Mouse (Mus musculus) right cerebral cortex, postnatal 10 days (tissue): Measurements from ENCODE around the gene Tbrg4.
A peak's percentile ranks its signal among the peaks of the same experiment; 100 is the strongest.

Experiments
- DNase-seq, 2 experiments: peaks; one replicate each; pipeline ENCODE4 v3.0.0; 2021; ENCODE audit warnings: low spot score in 2 of 2

The Tbrg4 gene

GRCm38 (mm10) chr11:6590933-6591675 lies 34.8 kb downstream of the Tbrg4 start:
- no peak for DNase-seq

- DNase-seq, result no peak
Measured at GRCm38 (mm10) chr11:6589838-6590237, 36.0 kb downstream of the Tbrg4 start.

GRCm38 (mm10) chr11:6588295-6588694 lies 37.6 kb downstream of the Tbrg4 start:
- no peak for DNase-seq

- DNase-seq, result no peak
Measured at GRCm38 (mm10) chr11:6587249-6587940, 38.5 kb downstream of the Tbrg4 start.

- DNase-seq, result no peak
Measured at GRCm38 (mm10) chr11:6586660-6587059, 39.2 kb downstream of the Tbrg4 start.

- no peak for DNase-seq
Measured at GRCm38 (mm10) chr11:6585748-6586147, 40.1 kb downstream of the Tbrg4 start.

GRCm38 (mm10) chr11:6581560-6581959 lies 44.3 kb downstream of the Tbrg4 start:
- DNase-seq, result no peak

- no peak for DNase-seq
Measured at GRCm38 (mm10) chr11:6580065-6580750, 45.7 kb downstream of the Tbrg4 start.

- no peak for DNase-seq
Measured at GRCm38 (mm10) chr11:6579361-6579760, 46.5 kb downstream of the Tbrg4 start.

GRCm38 (mm10) chr11:6576151-6576550 lies 49.7 kb downstream of the Tbrg4 start:
- no peak for DNase-seq

- no peak for DNase-seq
Measured at GRCm38 (mm10) chr11:6569410-6569777, 56.5 kb downstream of the Tbrg4 start.

- peak; percentile 47 to 58 for DNase-seq
Measured at GRCm38 (mm10) chr11:6568584-6569409, 57.1 kb downstream of the Tbrg4 start.

- DNase-seq, result no peak
Measured at GRCm38 (mm10) chr11:6567951-6568350, 57.9 kb downstream of the Tbrg4 start.

- DNase-seq, result no peak
Measured at GRCm38 (mm10) chr11:6566496-6566895, 59.4 kb downstream of the Tbrg4 start.
